Mouse (Mus musculus) layer of hippocampus, adult 9-11 months (tissue): ENCODE results near the gene Dhrs7b.
"Not testable (repeated sequence)": the region's sequence is repeated elsewhere in the genome, so short reads cannot be mapped to it uniquely, and the experiment has no call there.

Source experiments
- DNase-seq: peaks from one replicate; pipeline ENCODE4 v3.0.0; 2022

Gene Dhrs7b

GRCm38 (mm10) chr11:60843412-60843811 is 13.0 kb downstream of the Dhrs7b start:
- no peak for DNase-seq

DNA sequence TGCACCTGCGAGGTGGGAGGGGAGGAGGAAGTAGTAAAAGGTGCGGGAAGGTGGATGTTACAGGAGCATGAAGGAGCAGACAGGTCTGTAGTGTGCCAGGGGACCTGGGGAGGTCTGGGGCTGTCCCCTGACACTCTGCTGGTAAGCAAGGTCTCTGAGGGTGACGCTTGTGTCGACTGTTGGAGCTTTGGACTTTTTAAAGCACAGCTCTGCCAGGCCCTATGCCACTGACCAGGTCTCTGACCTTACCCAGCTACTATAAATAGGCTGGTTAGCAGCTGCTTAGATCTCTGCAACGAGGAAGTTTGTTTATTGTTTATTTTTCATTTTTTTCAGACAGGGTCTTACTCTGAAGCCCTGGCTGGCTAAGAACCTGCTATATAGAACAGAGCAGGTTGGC is 15.0 kb downstream of the Dhrs7b start:
- DNase-seq = no peak

DNA sequence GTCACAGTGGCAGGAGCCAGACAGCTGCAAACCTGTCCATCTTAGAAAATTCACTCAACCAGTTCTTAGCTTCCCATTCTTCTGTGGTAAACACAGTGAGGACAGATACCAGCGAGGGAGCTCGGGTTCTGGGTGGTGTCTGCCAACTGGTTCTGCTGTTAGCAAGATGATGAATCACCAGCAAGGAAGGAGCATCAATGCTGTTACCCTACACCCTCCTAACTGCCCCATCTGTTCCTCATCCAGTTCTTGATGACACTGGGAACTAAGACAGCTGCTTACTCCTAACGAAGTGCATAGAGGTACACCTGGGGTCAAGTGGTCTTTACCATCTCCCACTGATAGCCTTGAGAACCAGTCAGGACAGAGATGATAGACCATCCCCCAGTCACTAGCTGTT is 26.2 kb downstream of the Dhrs7b start:
- DNase-seq = peak; percentile 40

GRCm38 (mm10) chr11:60861993-60862392 is 31.6 kb downstream of the Dhrs7b start:
- DNase-seq = no peak

GRCm38 (mm10) chr11:60863196-60863595 is 32.8 kb downstream of the Dhrs7b start:
- DNase-seq = no peak

DNA sequence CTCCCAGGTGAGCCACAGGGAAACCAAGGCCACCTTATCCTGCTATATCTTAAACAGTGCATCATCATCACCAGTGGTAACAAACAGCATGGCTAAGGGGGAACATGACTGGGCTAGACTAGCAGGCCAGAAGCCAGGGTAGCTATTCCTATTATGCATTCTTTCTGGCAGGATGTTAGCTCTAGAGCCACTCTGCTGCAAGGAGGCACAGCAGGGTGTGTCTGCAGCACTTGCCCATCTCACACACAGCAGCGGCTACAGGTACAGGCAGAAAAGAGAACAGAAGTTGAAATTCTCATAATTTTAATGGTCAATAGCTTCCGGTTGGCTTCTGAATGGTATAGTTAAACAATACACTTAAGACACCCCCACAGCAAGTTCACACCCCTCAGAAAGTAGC is 33.7 kb downstream of the Dhrs7b start:
- DNase-seq = no peak

DNA sequence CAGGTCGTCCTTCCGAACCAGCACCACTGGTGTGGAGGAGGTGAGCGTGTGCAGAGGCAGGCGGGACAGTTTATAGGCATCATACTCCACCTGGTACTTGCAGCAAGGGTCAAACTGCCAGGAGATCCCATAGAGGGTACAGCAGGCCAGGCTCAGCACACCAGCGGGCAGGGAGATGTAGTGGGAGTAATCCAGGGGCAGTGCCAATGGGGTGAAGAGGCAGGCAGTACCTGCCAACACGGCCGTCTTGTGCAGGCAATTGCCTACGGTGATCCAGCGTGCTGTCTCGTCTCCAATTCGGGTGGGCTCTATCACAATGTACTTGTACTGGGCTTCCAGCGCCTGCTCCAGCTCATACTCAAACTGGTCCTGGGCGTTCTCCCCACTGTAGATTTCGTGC is 34.5 kb downstream of the Dhrs7b start:
- no peak for DNase-seq

GRCm38 (mm10) chr11:60866021-60866420 is 35.6 kb downstream of the Dhrs7b start:
- no peak for DNase-seq

- DNase-seq = no peak
These were observed 37.0 kb downstream of the Dhrs7b start for GRCm38 (mm10) chr11:60867456-60867855.

DNA sequence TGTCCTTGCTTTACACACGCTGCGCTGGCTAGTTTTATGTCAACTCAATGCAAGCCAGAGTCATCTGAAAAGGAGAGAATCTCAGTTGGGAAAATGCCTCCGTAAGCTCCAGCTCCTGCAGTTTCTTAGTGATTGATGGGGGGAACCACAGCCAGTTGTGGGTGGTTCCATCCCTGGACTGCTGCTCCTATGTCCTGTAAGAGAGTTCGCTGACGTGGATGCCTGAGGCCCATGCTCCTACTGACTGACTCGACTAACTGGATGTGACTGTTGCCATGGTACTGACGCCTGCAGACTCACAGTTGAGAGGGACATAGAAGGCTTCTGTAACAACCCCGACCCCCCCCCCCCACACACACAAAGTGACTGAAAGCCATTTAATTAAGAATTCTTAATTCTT is 37.5 kb downstream of the Dhrs7b start:
- no peak for DNase-seq

DNA sequence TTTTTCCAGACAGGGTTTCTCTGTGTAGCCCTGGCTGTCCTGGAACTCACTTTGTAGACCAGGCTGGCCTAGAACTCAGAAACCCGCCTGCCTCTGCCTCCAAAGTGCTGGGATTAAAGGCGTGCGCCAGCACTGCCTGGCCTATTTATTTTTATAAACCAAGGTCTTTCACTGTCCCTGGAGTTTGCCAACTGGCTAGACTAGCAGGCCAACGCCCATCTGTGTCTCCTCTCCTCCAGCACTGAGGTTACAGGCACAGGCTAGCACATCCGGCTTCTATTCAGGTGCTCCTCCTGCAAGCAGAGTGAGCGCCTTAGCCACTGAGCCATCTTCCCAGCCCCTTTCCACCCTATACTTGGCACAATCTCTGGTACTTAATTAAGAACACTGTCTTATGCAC is 39.0 kb downstream of the Dhrs7b start:
- DNase-seq = not testable (repeated sequence)

GRCm38 (mm10) chr11:60871409-60871808 is 41.0 kb downstream of the Dhrs7b start:
- DNase-seq = no peak

GRCm38 (mm10) chr11:60873101-60873500 is 42.7 kb downstream of the Dhrs7b start:
- no peak for DNase-seq

DNA sequence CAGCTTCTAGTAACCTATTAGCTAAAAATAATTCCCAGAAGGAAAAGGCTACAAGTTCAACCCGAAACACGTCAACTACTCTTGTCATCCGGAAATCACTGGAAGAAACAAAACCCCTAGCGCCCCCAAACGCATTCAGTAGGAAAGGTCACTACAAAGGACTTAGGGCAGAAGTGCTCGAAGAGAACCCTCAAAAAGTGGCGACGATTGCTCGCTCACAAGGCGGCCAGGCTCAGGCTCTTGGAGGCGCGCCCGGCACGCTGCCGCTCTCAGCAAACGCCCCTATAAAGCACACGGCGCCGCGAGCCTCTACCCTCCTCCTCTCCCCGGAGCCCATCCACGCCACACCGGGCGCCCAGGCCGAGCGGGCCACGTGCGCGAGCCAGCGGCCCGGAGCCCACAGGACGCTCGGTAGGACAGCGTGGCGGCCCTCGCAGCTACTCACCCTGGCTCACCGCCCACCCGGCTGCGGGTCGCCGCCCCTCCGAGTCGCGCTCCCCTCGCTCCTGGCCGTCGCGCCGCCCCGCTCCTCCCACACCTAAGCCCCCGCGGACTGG is 47.7 kb downstream of the Dhrs7b start:
- peak; percentile 49 for DNase-seq

DNA sequence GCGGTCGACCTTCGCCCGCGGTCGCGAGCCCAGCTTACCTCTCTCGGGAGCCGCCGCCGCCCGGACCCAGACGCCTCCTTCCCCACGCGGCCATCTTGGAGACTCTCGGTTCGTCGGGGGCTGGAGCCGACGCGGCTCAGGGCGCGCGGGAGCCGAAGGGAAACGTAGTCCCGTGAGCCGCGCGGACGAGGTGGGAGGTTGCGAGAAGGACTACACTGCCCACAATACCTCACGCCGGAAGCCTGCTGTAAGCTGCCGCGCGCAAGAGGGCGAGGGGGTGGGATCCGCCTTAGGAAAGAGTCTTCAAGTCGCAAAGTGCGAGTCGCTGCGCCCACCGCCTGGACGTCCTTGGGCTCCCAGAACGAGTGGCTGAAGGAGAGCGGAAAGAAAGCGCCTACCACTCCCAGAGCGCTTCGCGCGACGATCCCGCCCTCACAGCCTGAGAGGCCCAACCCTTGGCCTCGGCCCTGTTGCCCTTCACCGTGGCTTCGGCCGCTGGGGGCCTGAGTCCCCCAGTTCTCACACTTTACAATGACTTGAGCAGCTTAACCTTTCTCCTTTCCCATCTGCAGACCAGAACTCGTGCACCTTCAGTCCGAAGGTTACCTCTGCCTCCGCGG is 48.4 kb downstream of the Dhrs7b start, which contains the start of gene Tmem11:
TSS of gene Tmem11 (minus strand) at position 598 of the 620 bp plus-strand sequence.
- DNase-seq = peak; percentile 98

DNA sequence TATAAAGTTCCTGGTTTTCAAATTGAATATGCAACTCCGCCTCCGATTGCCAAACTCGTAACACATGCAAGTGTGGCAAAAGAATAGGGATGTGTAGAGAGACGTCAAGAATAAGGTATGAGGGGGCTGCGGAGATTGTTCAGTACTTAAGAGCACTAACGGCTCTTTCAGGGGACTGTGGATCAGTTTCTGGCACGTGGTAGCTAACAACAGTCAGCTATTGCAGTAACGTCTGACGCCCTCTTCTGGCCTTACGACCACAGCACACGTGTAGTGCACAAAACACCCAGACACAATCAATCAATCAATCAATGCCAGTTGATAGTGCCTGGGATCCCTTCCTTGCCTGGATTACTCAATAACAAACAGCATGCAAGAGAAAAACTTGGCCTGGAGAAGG is 49.0 kb downstream of the Dhrs7b start:
- peak; percentile 57 for DNase-seq

DNA sequence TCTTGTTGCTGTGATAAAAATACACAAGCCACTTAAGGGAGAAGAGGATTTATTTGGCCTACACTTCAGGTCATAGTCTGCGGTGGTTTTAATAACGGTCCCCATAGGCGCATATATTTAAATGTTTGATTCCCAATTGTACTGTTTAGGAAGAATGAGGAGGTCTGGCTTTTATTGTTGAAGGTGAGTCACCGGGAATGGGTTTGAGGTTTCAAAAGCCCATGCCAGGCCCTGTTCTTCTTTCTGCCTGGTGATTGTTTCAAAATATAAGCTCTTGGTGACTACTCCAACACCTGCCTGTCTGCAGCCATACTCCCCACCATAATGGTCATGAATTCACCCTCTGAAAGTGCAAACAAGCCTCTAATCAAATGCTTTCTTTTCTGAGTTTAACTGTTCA is 50.1 kb downstream of the Dhrs7b start:
- DNase-seq = no peak

DNA sequence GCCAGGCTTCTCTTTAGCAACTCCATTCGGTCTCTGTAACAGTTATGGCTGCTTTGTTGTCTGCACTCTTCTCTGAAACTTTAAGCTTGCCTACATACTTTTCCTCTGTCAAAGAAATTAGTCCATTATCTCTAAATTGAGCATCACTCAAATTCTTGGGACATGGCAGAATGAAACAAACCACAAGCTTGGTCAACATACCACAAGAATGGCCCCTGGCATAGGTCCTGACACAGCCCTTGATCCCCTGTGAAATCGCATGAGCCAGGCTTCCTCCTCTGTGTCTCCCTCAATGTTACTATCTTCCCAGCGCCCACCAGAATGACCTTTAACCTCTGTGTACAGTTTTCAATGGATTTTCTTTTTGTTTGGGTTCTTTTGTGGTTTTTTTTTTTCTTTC is 52.0 kb downstream of the Dhrs7b start:
- DNase-seq = no peak

DNA sequence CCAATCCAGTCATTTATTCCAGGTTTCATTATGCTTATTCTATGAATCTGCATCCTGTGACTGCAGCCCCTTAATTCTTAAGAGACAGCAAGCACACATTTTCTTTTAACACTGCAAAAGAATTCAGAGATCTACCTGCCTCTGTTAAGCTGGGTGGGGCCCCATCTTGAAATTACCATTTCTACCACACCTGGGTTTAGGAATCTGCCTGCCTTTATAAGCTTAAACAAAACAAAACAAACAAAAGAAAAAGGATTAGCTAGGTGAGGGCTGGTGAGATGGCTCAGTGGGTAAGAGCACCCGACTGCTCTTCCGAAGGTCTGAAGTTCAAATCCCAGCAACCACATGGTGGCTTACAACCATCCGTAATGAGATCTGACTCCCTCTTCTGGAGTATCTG is 56.6 kb downstream of the Dhrs7b start:
- not testable (repeated sequence) for DNase-seq

DNA sequence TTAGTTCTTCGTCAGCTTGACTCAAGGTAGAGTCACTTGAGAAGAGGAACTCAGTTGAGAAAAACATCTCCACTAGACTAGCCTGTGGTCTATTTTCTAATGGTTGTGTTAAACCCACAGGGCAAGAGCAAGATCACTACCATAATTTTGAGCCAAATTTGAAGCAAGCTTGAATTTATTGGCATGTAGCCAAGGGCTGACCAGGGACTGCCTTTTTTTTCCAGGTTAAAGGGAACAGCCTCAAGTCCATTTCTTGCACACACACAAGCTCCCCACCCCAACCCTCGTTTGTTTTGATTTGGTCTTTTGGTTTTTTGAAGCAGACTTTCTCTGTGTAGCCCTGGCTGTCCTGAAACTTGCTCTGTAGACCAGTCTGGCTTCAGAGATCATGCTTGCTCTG is 59.4 kb downstream of the Dhrs7b start:
- DNase-seq = no peak

- DNase-seq = no peak
These were observed 59.9 kb downstream of the Dhrs7b start for GRCm38 (mm10) chr11:60890286-60890685.

- no peak for DNase-seq
These were observed 60.3 kb downstream of the Dhrs7b start for GRCm38 (mm10) chr11:60890744-60891143.

GRCm38 (mm10) chr11:60895915-60896314 is 65.5 kb downstream of the Dhrs7b start:
- DNase-seq = no peak

DNA sequence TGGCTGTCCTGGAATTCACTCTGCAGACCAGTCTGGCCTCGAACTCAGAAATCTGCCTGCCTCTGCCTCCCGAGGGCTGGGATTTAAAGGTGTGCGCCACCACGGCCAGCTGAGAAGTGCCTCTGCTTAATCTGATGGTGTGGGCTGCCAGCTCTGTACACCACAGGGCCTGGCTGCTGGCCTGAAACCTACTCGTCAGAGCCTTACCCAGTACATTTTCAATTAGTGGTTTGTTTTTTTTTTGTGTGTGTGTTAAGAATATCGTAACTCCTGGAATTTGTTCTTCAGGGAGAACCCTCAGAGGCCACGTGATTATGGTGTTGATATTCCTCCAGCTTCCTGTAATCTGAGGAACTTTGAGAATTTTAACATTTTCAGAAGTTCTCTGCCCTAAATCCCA is 71.6 kb downstream of the Dhrs7b start:
- DNase-seq = no peak

- no peak for DNase-seq
These were observed 72.1 kb downstream of the Dhrs7b start for GRCm38 (mm10) chr11:60902486-60902885.
